Mouse (Mus musculus) forebrain, embryonic 11.5 days (tissue): ENCODE measurements around the gene Dmbt1. TPM values are rescaled to one million over a fixed set of nuclear protein-coding genes. Genes with fewer than 3 reads are reported as not detected.
"Not testable (repeated sequence)": the region's sequence is repeated elsewhere in the genome, so short reads cannot be mapped to it uniquely, and the experiment has no call there.

Source experiments
- ATAC-seq: fragments of 200-750 bp; cut with Nextera tagmentation; replicated peaks from 2 replicates; pipeline ENCODE4 v1.8.0; 2017; ENCODE audit warnings: moderate TSS enrichment; ENCODE audit not compliant: low FRiP score
- DNase-seq: peaks from one replicate; pipeline ENCODE4 v3.0.0-alpha.2; 2017; ENCODE audit warnings: low spot score
- H3K27ac ChIP-seq: fragments of 300-500 bp; sonication (generic); 2 replicates; pipeline ENCODE4 v1.5.1; 2014; ENCODE audit warnings: low read depth, low read length
- H3K27me3 ChIP-seq: fragments of 300-500 bp; sonication (generic); 2 replicates; pipeline ENCODE4 v1.6.1; 2014; ENCODE audit warnings: mild to moderate bottlenecking, low read length, mixed read lengths; ENCODE audit not compliant: control insufficient read depth, insufficient read depth
- H3K36me3 ChIP-seq: fragments of 300-500 bp; sonication (generic); 2 replicates; pipeline ENCODE4 v1.6.1; 2014; ENCODE audit warnings: mild to moderate bottlenecking, low read length, moderate library complexity, mixed read lengths; ENCODE audit not compliant: control insufficient read depth, insufficient read depth
- H3K4me1 ChIP-seq: fragments of 300-500 bp; sonication (generic); replicated peaks from 2 replicates; pipeline ENCODE4 v1.6.1; 2014; ENCODE audit warnings: low read length, mixed read lengths; ENCODE audit not compliant: control insufficient read depth, insufficient read depth
- H3K4me2 ChIP-seq: fragments of 300-500 bp; sonication (generic); 2 replicates; pipeline ENCODE4 v1.6.1; 2014; ENCODE audit warnings: low read depth, mild to moderate bottlenecking, low read length, moderate library complexity, mixed read lengths; ENCODE audit not compliant: severe bottlenecking
- H3K4me3 ChIP-seq: fragments of 300-500 bp; sonication (generic); 2 replicates; pipeline ENCODE4 v1.5.1; 2014; ENCODE audit warnings: low read depth, low read length
- H3K9ac ChIP-seq: fragments of 300-500 bp; sonication (generic); 2 replicates; pipeline ENCODE4 v1.6.1; 2014; ENCODE audit warnings: low read length
- H3K9me3 ChIP-seq: fragments of 300-500 bp; sonication (generic); 2 replicates; pipeline ENCODE4 v1.6.1; 2016; ENCODE audit warnings: low read length, mixed read lengths; ENCODE audit not compliant: control insufficient read depth
- WGBS: fragments of 180-500 bp; shearing (Covaris S2); extraction: QIAGEN DNeasy Blood & Tissue Kit; methylation state at CpG from one replicate; pipeline ENCODE4 v1.1.7; 2014; 5-methylcytosine and 5-hydroxymethylcytosine counted together
- polyA plus RNA-seq: library from polyadenylated mRNA; unstranded; fragments of >200 nt; fragmentation: Nextera tagmentation; extraction: Ambion mirVana; gene quantifications from 2 replicates; pipeline ENCODE4 v1.2.1, GENCODE M21; 2014

The Dmbt1 gene
- polyA plus RNA-seq, 1 experiment from 2014 or later: not detected

DNA sequence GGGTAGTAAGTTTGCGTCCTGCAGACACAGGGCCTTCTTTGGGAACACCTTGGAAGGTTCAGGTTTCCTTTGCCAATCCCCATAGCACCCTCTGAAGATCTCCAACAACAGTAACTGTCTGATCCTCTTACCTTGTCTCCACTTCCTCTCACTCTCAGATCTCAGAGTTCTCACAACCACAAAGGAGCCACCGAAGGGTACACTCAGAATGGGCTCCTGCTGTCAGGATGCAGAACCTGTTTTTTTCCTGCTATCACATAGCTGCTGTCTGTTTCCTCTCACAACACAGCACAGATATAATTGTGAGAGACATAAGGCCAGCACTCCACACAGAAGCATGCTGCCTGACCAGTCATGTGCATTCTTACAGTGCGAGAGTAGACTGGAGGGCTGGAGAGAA lies 4.5 kb downstream of the Dmbt1 start:
- 90% methylated on average over 3 of the region's 3 CpGs for WGBS
- no peak for ATAC-seq

DNA sequence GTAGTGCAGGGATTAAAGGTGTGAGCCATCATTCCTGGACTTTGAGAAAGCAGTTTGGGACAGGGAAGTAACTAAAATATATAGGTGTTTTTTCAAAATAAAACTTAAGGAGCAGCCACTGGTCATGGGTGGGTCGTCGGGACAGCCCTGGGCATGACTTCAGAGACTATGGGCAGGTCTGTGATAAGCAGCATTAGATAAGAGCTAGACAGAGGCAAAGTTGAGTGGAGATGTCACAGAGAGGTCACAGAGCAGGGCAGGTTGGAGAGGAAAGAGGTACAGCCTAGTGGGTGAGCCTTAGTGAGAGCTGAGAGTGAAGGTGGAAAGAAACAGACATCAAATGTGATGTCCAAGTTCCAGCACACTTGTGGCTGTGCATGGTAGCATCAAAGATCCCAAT lies 5.2 kb downstream of the Dmbt1 start:
- no peak for ATAC-seq
- DNase-seq: no peak
- H3K9me3 ChIP-seq: no peaks in the 10 kb centered on the region
- no peak overlapping the region for H3K4me3 ChIP-seq
- H3K9ac ChIP-seq: no peak overlapping the region
- WGBS: 88% methylated on average over 2 of the region's 2 CpGs
- no peaks in the 10 kb centered on the region for H3K36me3 ChIP-seq
- no peak overlapping the region for H3K27ac ChIP-seq
- no peaks in the 10 kb centered on the region for H3K4me1 ChIP-seq
- no peak overlapping the region for H3K4me2 ChIP-seq
- no peaks in the 10 kb centered on the region for H3K27me3 ChIP-seq

More for the DNA sequence above, 4.5 kb downstream of the Dmbt1 start:
- no peaks in the 10 kb centered on the region for H3K27me3 ChIP-seq
- H3K9me3 ChIP-seq: no peaks in the 10 kb centered on the region
- H3K4me3 ChIP-seq: no peak overlapping the region
- H3K27ac ChIP-seq: no peak overlapping the region
- no peak overlapping the region for H3K4me2 ChIP-seq
- no peak for DNase-seq
- H3K36me3 ChIP-seq: no peaks in the 10 kb centered on the region
- no peaks in the 10 kb centered on the region for H3K4me1 ChIP-seq
- H3K9ac ChIP-seq: no peak overlapping the region

- H3K4me3 ChIP-seq, H3K4me1 ChIP-seq, ATAC-seq, H3K36me3 ChIP-seq, H3K9ac ChIP-seq, H3K27me3 ChIP-seq, DNase-seq, H3K9me3 ChIP-seq, H3K27ac ChIP-seq, H3K4me2 ChIP-seq: not testable (repeated sequence)
- WGBS: 93% methylated on average over 8 of the region's 8 CpGs
Measured at GRCm38 (mm10) chr7:131040760-131041159, 8.9 kb downstream of the Dmbt1 start.

GRCm38 (mm10) chr7:131042657-131043056 lies 10.8 kb downstream of the Dmbt1 start:
- 58% methylated on average over 1 of the region's 1 CpGs for WGBS
- H3K27ac ChIP-seq: no peak overlapping the region
- no peak overlapping the region for H3K9ac ChIP-seq
- no peaks in the 10 kb centered on the region for H3K9me3 ChIP-seq
- DNase-seq: no peak
- no peaks in the 10 kb centered on the region for H3K27me3 ChIP-seq
- H3K36me3 ChIP-seq: no peaks in the 10 kb centered on the region
- no peak overlapping the region for H3K4me2 ChIP-seq
- no peaks in the 10 kb centered on the region for H3K4me1 ChIP-seq
- no peak overlapping the region for H3K4me3 ChIP-seq
- no peak for ATAC-seq

DNA sequence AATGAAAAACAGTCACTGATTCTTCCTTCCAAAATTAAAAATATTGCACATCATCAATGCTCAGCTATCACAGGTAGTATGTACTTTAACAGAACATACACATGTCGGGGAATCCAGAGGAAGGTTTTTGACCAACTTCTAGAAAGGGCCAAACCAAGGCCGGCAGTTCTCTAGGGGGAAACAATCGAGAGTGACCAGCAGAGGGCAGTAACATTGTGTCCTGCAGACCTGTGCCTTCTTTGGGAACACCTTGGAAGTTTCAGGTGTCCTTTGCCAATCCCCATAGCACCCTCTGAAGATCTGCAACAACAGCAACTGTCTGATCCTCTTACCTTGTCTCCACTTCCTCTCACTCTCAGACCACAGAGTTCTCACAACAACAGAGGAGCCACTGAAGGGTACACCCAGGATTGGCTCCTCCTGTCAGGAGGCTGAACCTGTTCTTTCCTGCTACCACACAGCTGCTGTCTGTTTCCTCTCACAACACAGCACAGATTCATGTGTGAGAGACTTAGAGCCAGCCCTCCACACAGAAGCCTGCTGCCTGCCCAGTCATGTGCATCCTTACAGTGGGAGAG lies 13.5 kb downstream of the Dmbt1 start:
- not testable (repeated sequence) for H3K4me1 ChIP-seq, H3K9me3 ChIP-seq, H3K4me3 ChIP-seq, DNase-seq, H3K36me3 ChIP-seq, H3K4me2 ChIP-seq, H3K9ac ChIP-seq, ATAC-seq, H3K27me3 ChIP-seq, H3K27ac ChIP-seq
- WGBS: 34% methylated on average over 3 of the region's 3 CpGs

- ATAC-seq, DNase-seq, H3K27ac ChIP-seq, H3K4me2 ChIP-seq, H3K27me3 ChIP-seq, H3K4me1 ChIP-seq, H3K4me3 ChIP-seq, H3K36me3 ChIP-seq, H3K9ac ChIP-seq, H3K9me3 ChIP-seq: not testable (repeated sequence)
- WGBS: 82% methylated on average over 8 of the region's 8 CpGs
Measured at GRCm38 (mm10) chr7:131049829-131050228, 18.0 kb downstream of the Dmbt1 start.

DNA sequence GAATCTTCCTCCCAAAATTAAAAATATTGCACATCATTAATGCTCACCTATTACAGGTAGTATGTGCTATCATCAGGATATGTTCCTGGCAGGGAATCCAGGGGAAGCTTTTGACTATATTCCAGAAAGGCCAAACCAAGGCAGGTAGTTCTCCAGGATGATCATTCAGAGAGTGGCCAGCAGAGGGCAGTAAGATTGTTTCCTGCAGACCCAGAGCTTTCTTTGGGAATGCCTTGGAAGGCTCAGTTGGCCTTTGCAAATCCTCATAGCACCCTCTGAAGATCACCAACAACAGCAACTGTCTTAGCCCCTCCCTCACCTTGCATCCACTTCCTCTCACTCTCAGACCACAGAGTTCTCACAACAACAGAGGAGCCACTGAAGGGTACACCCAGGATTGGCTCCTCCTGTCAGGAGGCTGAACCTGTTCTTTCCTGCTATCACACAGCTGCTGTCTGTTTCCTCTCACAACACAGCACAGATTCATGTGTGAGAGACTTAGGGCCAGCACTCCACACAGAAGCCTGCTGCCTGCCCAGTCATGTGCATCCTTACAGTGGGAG lies 23.0 kb downstream of the Dmbt1 start:
- no peak overlapping the region for H3K27ac ChIP-seq
- no peak overlapping the region for H3K4me3 ChIP-seq
- peak; percentile 57 for DNase-seq
- H3K9ac ChIP-seq: no peak overlapping the region
- H3K9me3 ChIP-seq: no peaks in the 10 kb centered on the region
- ATAC-seq: no peak
- H3K27me3 ChIP-seq: no peaks in the 10 kb centered on the region
- no peaks in the 10 kb centered on the region for H3K4me1 ChIP-seq
- no peaks in the 10 kb centered on the region for H3K36me3 ChIP-seq
- H3K4me2 ChIP-seq: no peak overlapping the region

GRCm38 (mm10) chr7:131057918-131058317 lies 26.1 kb downstream of the Dmbt1 start:
- not testable (repeated sequence) for ATAC-seq, H3K9ac ChIP-seq, H3K27ac ChIP-seq, H3K9me3 ChIP-seq, H3K4me1 ChIP-seq, H3K27me3 ChIP-seq, DNase-seq, H3K4me3 ChIP-seq, H3K4me2 ChIP-seq, H3K36me3 ChIP-seq
- 83% methylated on average over 9 of the region's 9 CpGs for WGBS

- not testable (repeated sequence) for ATAC-seq, H3K4me2 ChIP-seq, H3K9ac ChIP-seq, H3K36me3 ChIP-seq, H3K27ac ChIP-seq, H3K27me3 ChIP-seq, DNase-seq, H3K9me3 ChIP-seq, H3K4me1 ChIP-seq, H3K4me3 ChIP-seq
- 64% methylated on average over 2 of the region's 2 CpGs for WGBS
Measured at GRCm38 (mm10) chr7:131059808-131060207, 28.0 kb downstream of the Dmbt1 start.
